Mouse (Mus musculus): ENCODE measurements around the gene Camk2n1. TPM values are rescaled to one million over a fixed set of nuclear protein-coding genes. Genes with fewer than 3 reads are reported as not detected.
"Not testable (repeated sequence)": the region's sequence is repeated elsewhere in the genome, so short reads cannot be mapped to it uniquely, and the experiment has no call there.

Gene Camk2n1
- polyA plus RNA-seq, 1 experiment, result 3.4 TPM

GRCm38 (mm10) chr4:138417882-138418281 lies 36.2 kb upstream of the Camk2n1 start:
- TF ChIP-seq CTCF (IDR thresholded peaks at IDR 0.05; ENCODE audit: control insufficient read depth, insufficient read depth, low read length) (no peak), POLR2A (IDR thresholded peaks at IDR 0.05; ENCODE audit: borderline replicate concordance, control insufficient read depth, low read depth, low read length) (no peak)
- Histone ChIP-seq H3K27ac (ENCODE audit: control insufficient read depth, insufficient read depth, low read depth, low read length, poor library complexity) (no peak overlapping the region), H3K4me3 (replicated peaks; ENCODE audit: control insufficient read depth, low read depth, low read length) (no peak overlapping the region), H3K4me1 (ENCODE audit: control insufficient read depth, insufficient read depth, low read length) (no peaks in the 10 kb centered on the region)
- 62% methylated on average over 4 of the region's 4 CpGs for WGBS

- TF ChIP-seq CTCF (IDR thresholded peaks at IDR 0.05; ENCODE audit: control insufficient read depth, insufficient read depth, low read length) (no peak), POLR2A (IDR thresholded peaks at IDR 0.05; ENCODE audit: borderline replicate concordance, control insufficient read depth, low read depth, low read length) (no peak)
- 56% methylated on average over 11 of the region's 11 CpGs for WGBS
- H3K4me1 ChIP-seq (ENCODE audit: control insufficient read depth, insufficient read depth, low read length), result no peaks in the 10 kb centered on the region
- H3K27ac ChIP-seq (ENCODE audit: control insufficient read depth, insufficient read depth, low read depth, low read length, poor library complexity), result no peak overlapping the region
- no peak overlapping the region for H3K4me3 ChIP-seq (replicated peaks; ENCODE audit: control insufficient read depth, low read depth, low read length)
Measured at GRCm38 (mm10) chr4:138418340-138418957, 35.7 kb upstream of the Camk2n1 start.

GRCm38 (mm10) chr4:138425028-138425427 lies 29.1 kb upstream of the Camk2n1 start:
- 84% methylated on average over 6 of the region's 6 CpGs for WGBS
- Histone ChIP-seq H3K4me3 (replicated peaks; ENCODE audit: control insufficient read depth, low read depth, low read length) (no peak overlapping the region), H3K27ac (ENCODE audit: control insufficient read depth, insufficient read depth, low read depth, low read length, poor library complexity) (no peak overlapping the region), H3K4me1 (ENCODE audit: control insufficient read depth, insufficient read depth, low read length) (peaks cover 1% of the 10 kb centered on the region; the same call in 1 of the 2 replicates)
- no peak for TF ChIP-seq POLR2A (IDR thresholded peaks at IDR 0.05; ENCODE audit: borderline replicate concordance, control insufficient read depth, low read depth, low read length)
- no peak for TF ChIP-seq CTCF (IDR thresholded peaks at IDR 0.05; ENCODE audit: control insufficient read depth, insufficient read depth, low read length)

GRCm38 (mm10) chr4:138425604-138426003 lies 28.5 kb upstream of the Camk2n1 start:
- not testable (repeated sequence) for H3K4me3 ChIP-seq (replicated peaks; ENCODE audit: control insufficient read depth, low read depth, low read length); H3K4me1 ChIP-seq (ENCODE audit: control insufficient read depth, insufficient read depth, low read length); H3K27ac ChIP-seq (ENCODE audit: control insufficient read depth, insufficient read depth, low read depth, low read length, poor library complexity)
- WGBS, result 86% methylated on average over 14 of the region's 14 CpGs

GRCm38 (mm10) chr4:138426778-138427705 lies 27.1 kb upstream of the Camk2n1 start:
- 33% methylated on average over 22 of the region's 22 CpGs for WGBS
- no peak for TF ChIP-seq POLR2A (IDR thresholded peaks at IDR 0.05; ENCODE audit: borderline replicate concordance, control insufficient read depth, low read depth, low read length)
- TF ChIP-seq CTCF (IDR thresholded peaks at IDR 0.05; ENCODE audit: control insufficient read depth, insufficient read depth, low read length), result peak; percentile 68
- no peak overlapping the region for H3K4me3 ChIP-seq (replicated peaks; ENCODE audit: control insufficient read depth, low read depth, low read length)
- H3K27ac ChIP-seq (ENCODE audit: control insufficient read depth, insufficient read depth, low read depth, low read length, poor library complexity), result no peak overlapping the region
- peaks cover 1% of the 10 kb centered on the region; the same call in 1 of the 2 replicates for H3K4me1 ChIP-seq (ENCODE audit: control insufficient read depth, insufficient read depth, low read length)

GRCm38 (mm10) chr4:138429778-138430177 lies 24.3 kb upstream of the Camk2n1 start:
- 38% methylated on average over 3 of the region's 3 CpGs for WGBS
- Histone ChIP-seq H3K27ac (ENCODE audit: control insufficient read depth, insufficient read depth, low read depth, low read length, poor library complexity) (no peak overlapping the region), H3K4me3 (replicated peaks; ENCODE audit: control insufficient read depth, low read depth, low read length) (no peak overlapping the region), H3K4me1 (ENCODE audit: control insufficient read depth, insufficient read depth, low read length) (peaks cover 1% of the 10 kb centered on the region; the same call in 1 of the 2 replicates)
- TF ChIP-seq POLR2A (IDR thresholded peaks at IDR 0.05; ENCODE audit: borderline replicate concordance, control insufficient read depth, low read depth, low read length), result no peak
- TF ChIP-seq CTCF (IDR thresholded peaks at IDR 0.05; ENCODE audit: control insufficient read depth, insufficient read depth, low read length), result peak; percentile 43

GRCm38 (mm10) chr4:138431340-138431739 lies 22.8 kb upstream of the Camk2n1 start:
- WGBS, result 51% methylated on average over 8 of the region's 8 CpGs
- TF ChIP-seq CTCF (IDR thresholded peaks at IDR 0.05; ENCODE audit: control insufficient read depth, insufficient read depth, low read length), result no peak
- no peak for TF ChIP-seq POLR2A (IDR thresholded peaks at IDR 0.05; ENCODE audit: borderline replicate concordance, control insufficient read depth, low read depth, low read length)

More at GRCm38 (mm10) chr4:138431340-138431739, 22.8 kb upstream of the Camk2n1 start:
- Histone ChIP-seq H3K4me1 (ENCODE audit: control insufficient read depth, insufficient read depth, low read length) (peaks cover 1% of the 10 kb centered on the region; the same call in 1 of the 2 replicates), H3K4me3 (replicated peaks; ENCODE audit: control insufficient read depth, low read depth, low read length) (no peak overlapping the region), H3K27ac (ENCODE audit: control insufficient read depth, insufficient read depth, low read depth, low read length, poor library complexity) (no peak overlapping the region)
